Mouse (Mus musculus) small intestine, adult 2 months (tissue): ENCODE data around the gene Timp3.

Experiments
- CTCF ChIP-seq: fragments of 200-500 bp; IDR thresholded peaks from 2 replicates; pipeline ENCODE4 v1.5.1; 2012; ENCODE audit warnings: low read depth, mild to moderate bottlenecking, control low read depth, inconsistent platforms, low read length, moderate library complexity, mixed read lengths; ENCODE audit not compliant: insufficient replicate concordance, insufficient read length; ENCODE audit errors: extremely low read depth
- POLR2A ChIP-seq: fragments of 200-500 bp; IDR thresholded peaks from 2 replicates; pipeline ENCODE4 v1.6.1; 2012; ENCODE audit warnings: low read depth, mild to moderate bottlenecking, control low read depth, inconsistent platforms, low read length, moderate library complexity

DNA sequence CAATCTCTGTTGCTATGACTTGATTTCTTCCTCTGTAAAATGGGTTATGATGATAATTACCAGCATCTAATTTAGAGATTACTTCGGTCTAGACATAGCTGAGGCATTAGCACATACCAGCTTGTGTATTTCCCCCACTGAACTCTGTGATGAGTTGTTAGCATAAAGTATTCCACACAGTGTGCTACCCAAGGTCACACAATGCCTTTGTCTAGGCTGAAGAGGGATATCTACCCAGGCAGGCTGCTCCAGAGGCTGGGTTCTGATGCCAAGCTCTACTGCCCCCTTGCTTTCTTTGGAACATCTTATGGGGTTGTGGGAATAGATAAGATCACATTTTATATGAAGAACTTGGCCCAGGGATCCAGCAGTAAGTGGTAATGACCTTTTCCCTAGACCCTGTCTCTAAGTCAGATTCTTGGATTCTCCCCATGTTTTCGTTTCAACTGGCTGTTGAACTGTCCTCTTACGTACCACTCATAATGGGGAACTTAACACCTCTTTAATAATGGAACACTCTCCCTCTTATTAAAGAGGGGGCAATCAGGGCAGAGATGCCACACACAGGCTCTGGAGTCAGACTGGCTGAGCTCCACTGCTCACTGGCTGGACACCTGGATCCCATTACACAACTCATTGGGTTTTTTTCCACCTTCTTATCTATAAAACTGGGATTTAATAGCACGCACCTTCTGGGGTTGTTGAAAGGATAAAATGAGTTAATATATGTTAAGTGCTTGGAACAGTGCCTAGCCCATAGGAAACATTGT lies 97.6 kb downstream of the Timp3 start:
- TF ChIP-seq CTCF (no peak), POLR2A (no peak)
